Mouse (Mus musculus) testis, adult 2 months (tissue): Measurements from ENCODE around the gene Rnf220.

Experiments used
- CTCF ChIP-seq: fragments of 200-500 bp; IDR thresholded peaks from 2 replicates; pipeline ENCODE4 v1.5.1; 2012; ENCODE audit warnings: low read depth, mild to moderate bottlenecking, inconsistent platforms, low read length, moderate library complexity; ENCODE audit not compliant: control insufficient read depth, insufficient read depth, insufficient replicate concordance
- POLR2A ChIP-seq: fragments of 200-500 bp; IDR thresholded peaks from 2 replicates; pipeline ENCODE4 v1.6.1; 2012; ENCODE audit warnings: low read depth, mild to moderate bottlenecking, inconsistent platforms, low read length, moderate library complexity; ENCODE audit not compliant: control insufficient read depth

DNA sequence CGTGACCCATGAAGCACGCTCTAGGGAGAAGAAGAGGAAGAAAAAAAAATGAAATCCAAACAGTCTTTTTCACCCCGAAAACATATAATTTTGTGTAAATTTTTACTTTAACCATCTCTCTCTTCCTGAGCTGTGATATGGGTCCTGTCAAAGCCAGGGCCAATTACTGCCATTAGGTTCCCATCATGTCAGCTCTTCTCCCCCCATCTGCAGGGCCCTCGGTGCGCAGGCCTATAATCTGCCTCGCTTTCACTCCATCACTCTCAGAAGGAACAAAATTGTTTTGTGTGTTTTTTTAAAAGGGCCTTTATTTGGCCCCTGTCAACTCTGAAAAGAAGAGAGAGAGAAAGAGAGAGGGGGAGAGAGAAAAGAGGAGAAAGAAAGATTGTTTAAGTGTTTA, 91.6 kb downstream of the Rnf220 start:
- TF ChIP-seq CTCF (no peak), POLR2A (no peak)
